Mouse (Mus musculus) adrenal gland, postnatal 4 days (tissue): Measurements from ENCODE around the gene Fancd2os. TPM values are rescaled to one million over a fixed set of nuclear protein-coding genes. Genes with fewer than 3 reads are reported as not detected.

Experiments
- DNase-seq, 2 experiments: peaks; one replicate each; pipeline ENCODE4 v3.0.0; 2021 to 2022; ENCODE audit warnings: low spot score in 2 of 2, mixed read lengths in 2 of 2
- total RNA-seq, 2 experiments: library from RNA; stranded (reverse); gene quantifications; 2 replicates each; pipeline ENCODE4 v1.2.3; 2021

Fancd2os gene
- total RNA-seq, 2 experiments from 2014 or later, result 0.37 to 0.67 TPM

DNA sequence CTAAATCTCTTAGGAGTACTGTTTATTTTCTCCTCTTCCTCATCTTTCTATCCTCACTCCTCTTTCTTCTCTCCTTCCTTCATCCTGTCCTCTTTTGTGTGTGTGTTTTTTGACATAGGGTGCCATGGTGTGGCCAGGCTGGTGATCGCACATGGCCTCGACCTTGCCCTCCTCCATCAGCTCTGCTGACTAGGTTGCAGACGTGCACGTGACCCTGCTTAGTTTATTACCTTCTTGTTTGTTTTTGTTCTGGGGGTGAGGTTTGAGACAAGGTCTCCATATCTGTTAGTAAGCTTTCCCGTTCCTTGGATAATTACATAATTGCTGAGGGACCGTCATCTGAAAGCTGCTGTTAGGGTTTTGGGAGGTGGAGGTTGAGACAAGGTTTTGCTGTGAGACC lies 8.4 kb upstream of the Fancd2os start:
- no peak for DNase-seq

- no peak for DNase-seq
Measured at GRCm38 (mm10) chr6:113605224-113605545, 4.7 kb upstream of the Fancd2os start.

DNA sequence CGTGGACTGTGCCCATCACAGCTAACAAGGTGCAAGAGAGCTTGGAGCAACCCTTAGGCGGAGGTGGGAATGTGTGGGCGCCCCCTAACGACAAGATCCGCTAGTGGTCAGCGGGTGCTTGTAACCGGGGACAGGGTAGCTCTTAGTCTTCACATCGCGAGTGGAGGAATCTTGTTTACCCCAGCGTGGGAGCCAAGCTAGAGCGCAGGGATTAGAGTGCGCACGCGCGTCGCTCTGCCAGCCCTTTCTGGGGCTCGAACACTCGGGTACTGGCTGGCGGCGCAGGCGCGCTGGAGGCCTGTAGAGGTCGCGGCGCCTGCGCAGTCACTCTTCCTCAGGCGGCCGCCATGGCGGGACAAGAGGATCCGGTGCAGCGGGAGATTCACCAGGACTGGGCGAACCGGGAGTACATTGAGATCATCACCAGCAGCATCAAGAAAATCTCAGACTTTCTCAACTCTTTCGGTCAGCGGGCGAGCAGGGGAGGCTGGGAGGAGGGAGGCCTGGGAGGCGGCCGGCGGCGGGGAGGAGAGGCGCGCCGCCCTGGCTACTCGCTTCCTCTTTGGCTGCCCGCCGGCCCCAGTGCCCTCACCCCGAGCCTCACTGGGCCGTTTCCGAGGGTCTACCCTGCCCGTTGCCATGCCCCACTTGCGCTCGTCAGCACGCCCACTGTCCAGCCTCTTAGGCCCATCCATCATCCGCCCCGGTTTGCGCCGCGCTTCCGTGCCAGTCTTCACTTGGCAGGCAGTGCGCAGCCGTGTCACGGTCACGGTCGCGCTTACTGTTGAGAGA lies 4.1 kb upstream of the Fancd2os start, which contains the start of gene Brk1:
Brk1 (plus strand) TSS at position 341 of the 792 bp plus-strand sequence.
- peak; percentile 66 to 76 for DNase-seq

DNA sequence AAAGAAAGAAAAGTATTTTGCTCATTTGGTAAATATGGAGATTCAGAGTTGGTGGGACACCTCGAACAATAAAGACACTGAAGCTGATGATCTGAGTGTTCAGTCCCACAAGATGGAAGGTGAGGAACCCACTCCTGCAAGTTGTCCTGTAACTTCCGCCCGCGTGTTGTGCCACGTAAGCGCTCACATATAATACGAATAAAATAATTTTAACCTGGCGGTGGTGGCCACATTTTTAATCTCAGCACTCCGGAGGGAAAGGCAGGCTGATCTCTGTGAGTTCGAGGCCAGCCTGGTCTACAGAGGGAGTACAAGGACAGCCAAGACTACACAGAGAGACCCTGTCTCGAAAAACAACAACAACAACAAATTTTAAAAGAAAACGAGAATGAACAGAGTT lies 3.5 kb upstream of the Fancd2os start:
- no peak for DNase-seq

DNA sequence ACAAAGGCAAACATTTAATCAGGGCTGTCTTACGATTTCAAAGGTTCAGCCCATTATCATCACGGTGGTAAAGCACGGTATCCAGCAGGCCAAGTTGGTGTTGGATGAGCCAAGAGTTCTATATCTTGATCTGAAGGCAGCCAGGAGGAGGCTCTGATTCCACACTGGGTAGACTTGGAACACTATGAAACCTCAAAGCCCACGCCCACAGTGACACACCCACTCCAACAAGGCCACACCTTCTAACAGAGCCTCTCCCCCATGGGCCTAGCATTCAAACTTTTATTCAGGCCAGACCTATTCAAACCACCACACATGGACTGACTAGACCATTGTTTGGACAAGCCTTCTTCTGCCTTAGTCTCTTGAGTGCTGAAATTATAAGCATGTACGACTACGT lies 2.3 kb upstream of the Fancd2os start:
- DNase-seq, result no peak

DNA sequence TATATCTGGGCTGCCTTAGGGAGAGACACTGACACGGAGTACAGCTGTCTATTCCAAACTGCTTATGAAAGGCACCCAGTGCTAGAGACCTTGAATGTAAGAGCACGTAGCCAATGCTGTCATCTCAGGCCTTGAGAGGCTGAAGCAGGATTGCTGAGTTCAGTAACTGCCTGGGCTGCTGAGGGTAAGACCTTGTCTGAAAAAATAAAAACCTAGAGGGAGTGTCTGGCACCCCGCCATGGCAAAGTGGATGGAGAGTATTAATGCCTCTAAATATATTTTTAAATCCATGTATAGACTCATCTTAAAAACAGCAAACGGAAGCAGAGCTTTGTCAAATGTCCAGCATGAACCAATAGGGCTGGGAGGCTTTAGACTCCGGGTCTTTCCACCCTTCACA lies 682 bp downstream of the Fancd2os start:
- peak; percentile 29 to 57 for DNase-seq

- no peak for DNase-seq
Measured at GRCm38 (mm10) chr6:113597945-113598344, 2.6 kb downstream of the Fancd2os start.

GRCm38 (mm10) chr6:113592637-113593036 lies 7.9 kb downstream of the Fancd2os start:
- DNase-seq, result no peak

GRCm38 (mm10) chr6:113586466-113587183 lies 13.9 kb downstream of the Fancd2os start:
- peak in 1 of 2 experiments; percentile 21 for DNase-seq

DNA sequence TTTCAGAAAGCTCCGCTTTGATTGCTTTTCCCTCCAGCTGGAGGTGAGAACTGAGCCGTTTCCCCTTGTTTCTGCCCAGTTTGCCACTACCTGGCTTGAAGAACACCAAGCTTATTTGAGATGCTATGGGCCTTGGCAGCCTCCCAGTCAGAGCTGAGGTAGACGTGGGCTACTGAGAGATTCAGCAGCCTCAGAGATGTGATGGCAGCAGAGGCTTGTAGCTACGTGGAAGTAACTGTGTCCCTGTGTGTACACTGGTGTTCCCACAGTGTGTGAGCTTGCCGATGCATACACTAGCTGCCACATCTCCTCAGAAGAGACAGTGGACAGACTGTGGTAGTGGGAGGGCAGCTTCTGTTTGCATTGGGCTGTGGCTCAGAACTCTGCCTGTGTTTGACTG lies 15.4 kb downstream of the Fancd2os start:
- no peak for DNase-seq

- DNase-seq, result no peak
Measured at GRCm38 (mm10) chr6:113583023-113583422, 17.5 kb downstream of the Fancd2os start.

- no peak for DNase-seq
Measured at GRCm38 (mm10) chr6:113579306-113579705, 21.2 kb downstream of the Fancd2os start.

DNA sequence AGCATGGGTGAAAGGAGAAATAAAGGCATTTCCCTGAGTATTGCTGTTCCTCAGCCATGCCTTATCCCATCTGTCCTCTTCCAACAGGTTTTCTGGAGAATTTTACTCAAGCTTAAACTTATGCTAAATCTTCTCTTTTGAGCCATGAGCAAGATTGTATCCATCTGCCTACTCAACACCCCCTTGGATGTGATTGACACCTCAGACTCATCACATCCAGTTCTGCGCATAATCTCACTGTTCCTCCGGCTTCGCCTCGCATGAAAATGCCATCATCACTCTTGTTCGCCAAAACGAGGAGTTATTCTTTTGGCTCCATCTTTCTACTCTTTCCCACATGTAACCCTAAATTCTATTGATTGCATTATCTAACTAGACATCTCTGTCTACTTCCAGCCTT lies 24.5 kb downstream of the Fancd2os start:
- no peak for DNase-seq

- no peak for DNase-seq
Measured at GRCm38 (mm10) chr6:113564557-113564956, 36.0 kb downstream of the Fancd2os start.

DNA sequence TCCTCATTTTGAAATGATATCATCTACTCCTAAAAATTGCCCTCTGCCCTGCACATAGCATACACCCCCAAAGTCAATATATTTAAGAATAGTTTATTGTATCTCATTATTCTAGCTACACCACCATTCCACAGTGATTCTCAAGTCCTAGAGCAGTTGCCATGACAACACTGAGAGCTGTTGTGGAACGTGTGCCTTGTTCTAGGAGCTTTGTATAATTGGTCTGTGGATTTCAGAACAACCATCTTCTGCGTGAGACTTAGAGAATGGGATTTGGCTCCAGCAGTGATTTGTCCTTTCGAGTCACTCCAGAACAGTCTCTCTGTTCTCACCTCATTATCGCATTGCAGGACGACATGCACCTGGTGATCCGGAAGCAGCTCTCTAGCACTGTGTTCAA lies 40.8 kb downstream of the Fancd2os start:
- DNase-seq, result no peak

Other genes with a start within 250 kb of the Fancd2os start
- gene Tada3, start 222.8 kb downstream of the Fancd2os start, total RNA-seq, result 10 to 100 TPM; 41.3 to 44.6 TPM
- gene Arpc4, start 222.6 kb downstream of the Fancd2os start, total RNA-seq, result 100 to 1,000 TPM; 206 to 214 TPM
- 1 to 10 TPM; 6.9 to 7.7 TPM for gene Ttll3, start 211.5 kb downstream of the Fancd2os start, total RNA-seq
- gene Rpusd3, start 181.4 kb downstream of the Fancd2os start, total RNA-seq, result 10 to 100 TPM; 13.9 to 14.7 TPM
- 10 to 100 TPM; 49.8 to 62.1 TPM for gene Cidec, start 165.0 kb downstream of the Fancd2os start, total RNA-seq
- gene Jagn1, start 158.1 kb downstream of the Fancd2os start, total RNA-seq, result 10 to 100 TPM; 47.8 to 49.2 TPM
- gene Il17re, start 142.2 kb downstream of the Fancd2os start, total RNA-seq, result 1 to 10 TPM in 1 of 2 experiments, under 1 TPM in 1; 0.90 to 2.5 TPM
- 10 to 100 TPM; 22.7 to 25.4 TPM for gene Il17rc, start 129.3 kb downstream of the Fancd2os start, total RNA-seq
- 10 to 100 TPM; 40.6 to 44.1 TPM for gene Creld1, start 117.4 kb downstream of the Fancd2os start, total RNA-seq
- gene Prrt3, start 98.8 kb downstream of the Fancd2os start, total RNA-seq, result 1 to 10 TPM in 1 of 2 experiments, under 1 TPM in 1; 0.59 to 1.3 TPM
- 10 to 100 TPM; 85.9 to 87.9 TPM for gene Emc3, start 69.1 kb downstream of the Fancd2os start, total RNA-seq
- 1 to 10 TPM; 7.9 to 8.1 TPM for gene Fancd2, start 69.0 kb downstream of the Fancd2os start, total RNA-seq
- 100 to 1,000 TPM; 194 to 195 TPM for gene Brk1, start 4.1 kb upstream of the Fancd2os start, total RNA-seq
- gene Vhl, start 23.2 kb upstream of the Fancd2os start, total RNA-seq, result 10 to 100 TPM; 32.5 to 34.3 TPM
- 10 to 100 TPM; 12.5 to 13.2 TPM for gene Irak2, start 37.8 kb upstream of the Fancd2os start, total RNA-seq
- 10 to 100 TPM; 68.2 to 71.2 TPM for gene Tatdn2, start 96.3 kb upstream of the Fancd2os start, total RNA-seq
- 1 to 10 TPM in 1 of 2 experiments, not detected in 1; 6.2 TPM for gene Ghrl, start 119.2 kb upstream of the Fancd2os start, total RNA-seq
- gene Sec13, start 140.0 kb upstream of the Fancd2os start, total RNA-seq, result 100 to 1,000 TPM; 122 to 123 TPM